Mouse (Mus musculus): ENCODE measurements at regions not wholly inside any gene's neighbourhood (a gene's known extent, or its start where the extent isn't known, plus 50 kb on each side); places are given as distances from the start of the nearest gene placed in this dataset.

DNA sequence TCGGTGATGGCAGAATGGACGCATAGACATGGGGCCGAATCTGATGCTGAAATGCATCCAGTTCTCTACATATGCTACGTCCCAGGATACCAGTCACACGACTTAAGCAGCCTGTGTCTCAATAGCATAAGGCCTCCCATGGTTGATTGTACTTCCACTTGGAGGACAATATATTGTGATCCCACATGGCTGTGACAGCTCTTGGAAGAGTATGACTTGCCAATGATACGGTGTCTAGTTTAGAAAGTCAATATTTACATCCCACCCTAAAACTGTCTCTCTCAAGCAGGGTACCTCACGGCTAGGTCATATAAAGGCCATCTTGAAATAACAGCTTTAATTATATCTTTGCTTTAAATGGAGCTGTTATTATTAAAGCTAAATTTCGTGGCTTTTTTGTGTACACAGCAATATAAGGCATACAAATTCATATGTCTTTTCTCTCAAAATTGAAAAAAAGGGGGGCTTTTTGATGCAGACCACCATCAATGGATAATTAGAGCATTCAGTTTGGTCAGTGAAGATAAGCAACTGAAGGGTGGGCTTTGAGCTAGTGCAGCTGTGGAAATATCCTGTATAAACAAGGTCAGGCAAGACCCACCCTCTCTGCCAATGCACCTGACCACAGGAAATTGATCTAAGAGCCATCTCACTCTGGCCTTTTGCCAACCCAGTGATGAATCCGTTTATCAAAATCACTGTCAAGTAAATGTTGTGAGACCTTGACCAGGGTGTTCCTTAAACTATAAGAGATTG, 551.9 kb upstream of the Map3k7 start:
- Histone ChIP-seq H3K9me3 (replicated peaks; ENCODE audit: insufficient read depth, low read length) (no peaks in the 10 kb centered on the region), H3K79me2 (ENCODE audit: control insufficient read depth, insufficient read depth, low read length, poor library complexity) (no peaks in the 10 kb centered on the region), H3K27ac (ENCODE audit: control insufficient read depth, low read depth, low read length) (no peak overlapping the region), H3K4me1 (ENCODE audit: control insufficient read depth in 1 of 2, insufficient read depth in 2 of 2, low read length in 2 of 2) (no peaks in the 10 kb centered on the region), H3K27me3 (ENCODE audit: control insufficient read depth in 1 of 2, insufficient read depth in 2 of 2, low read length in 2 of 2) (no peaks in the 10 kb centered on the region), H3K9ac (ENCODE audit: control insufficient read depth, low read depth, low read length, poor library complexity, severe bottlenecking) (no peak overlapping the region), H3K36me3 (ENCODE audit: control insufficient read depth in 1 of 2, insufficient read depth in 2 of 2, low read length in 2 of 2) (no peaks in the 10 kb centered on the region), H3K4me3 (ENCODE audit: control insufficient read depth in 1 of 2, insufficient read depth in 1 of 2, low read depth in 2 of 2, low read length in 2 of 2) (no peak overlapping the region)
- TF ChIP-seq USF1 (IDR thresholded peaks at IDR 0.05; ENCODE audit: low read depth, low read length) = no peak
- no peak for TF ChIP-seq CHD2 (IDR thresholded peaks at IDR 0.05; ENCODE audit: low read length)
- no peak for TF ChIP-seq MAX (IDR thresholded peaks at IDR 0.05; ENCODE audit: low read length)
- no peak for TF ChIP-seq POLR2AphosphoS5 (IDR thresholded peaks at IDR 0.05; ENCODE audit: borderline replicate concordance, low read depth, low read length)
- no peak for TF ChIP-seq RAD21 (IDR thresholded peaks at IDR 0.05; ENCODE audit: low read depth, low read length)
- no peak for DNase-seq (ENCODE audit: low read depth, low spot score)

DNA sequence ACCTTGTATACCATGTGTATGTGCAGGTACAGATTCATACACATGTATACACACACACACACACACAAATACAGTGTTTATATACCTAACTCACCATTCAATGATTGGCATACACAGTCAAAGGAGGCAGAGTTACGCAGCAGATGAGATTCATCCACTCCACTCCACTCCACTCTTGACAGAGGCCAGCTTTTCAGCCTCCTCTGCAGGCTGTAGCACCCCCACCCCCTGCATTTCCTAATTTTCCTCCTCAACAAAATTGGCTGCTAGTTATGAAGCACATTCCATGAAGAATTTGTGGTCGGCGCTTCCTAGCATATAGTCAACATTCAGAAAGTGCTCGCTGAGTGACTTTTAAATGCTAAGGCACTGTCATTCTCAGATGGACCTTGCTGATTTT, 546.7 kb upstream of the Map3k7 start:
- Histone ChIP-seq H3K4me1 (ENCODE audit: control insufficient read depth in 1 of 2, insufficient read depth in 2 of 2, low read length in 2 of 2) (no peaks in the 10 kb centered on the region), H3K79me2 (ENCODE audit: control insufficient read depth, insufficient read depth, low read length, poor library complexity) (no peaks in the 10 kb centered on the region), H3K27me3 (ENCODE audit: control insufficient read depth in 1 of 2, insufficient read depth in 2 of 2, low read length in 2 of 2) (no peaks in the 10 kb centered on the region), H3K36me3 (ENCODE audit: control insufficient read depth in 1 of 2, insufficient read depth in 2 of 2, low read length in 2 of 2) (no peaks in the 10 kb centered on the region), H3K9me3 (replicated peaks; ENCODE audit: insufficient read depth, low read length) (no peaks in the 10 kb centered on the region), H3K9ac (ENCODE audit: control insufficient read depth, low read depth, low read length, poor library complexity, severe bottlenecking) (no peak overlapping the region), H3K27ac (ENCODE audit: control insufficient read depth, low read depth, low read length) (no peak overlapping the region), H3K4me3 (ENCODE audit: control insufficient read depth in 1 of 2, insufficient read depth in 1 of 2, low read depth in 2 of 2, low read length in 2 of 2) (no peak overlapping the region)
- no peak for DNase-seq (ENCODE audit: low read depth, low spot score)
- TF ChIP-seq GATA1 (IDR thresholded peaks at IDR 0.05; ENCODE audit: low read depth, low read length) (no peak), BHLHE40 (IDR thresholded peaks at IDR 0.05; ENCODE audit: borderline replicate concordance, low read depth, low read length) (no peak), NRF1 (IDR thresholded peaks at IDR 0.05; ENCODE audit: insufficient read depth, low read depth, low read length, poor library complexity, severe bottlenecking) (no peak), CTCF (IDR thresholded peaks at IDR 0.05 in 2 of 3, conservative IDR thresholded peaks at IDR 0.05 in 1 of 3; ENCODE audit: control insufficient read depth in 1 of 3, insufficient read depth in 1 of 3, low read depth in 2 of 3, low read length in 3 of 3, poor library complexity in 1 of 3, severe bottlenecking in 1 of 3) (no peak), MAFK (IDR thresholded peaks at IDR 0.05; ENCODE audit: borderline replicate concordance, low read depth, low read length) (no peak), SMC3 (IDR thresholded peaks at IDR 0.05; ENCODE audit: low read depth, low read length) (no peak), HCFC1 (IDR thresholded peaks at IDR 0.05; ENCODE audit: low read depth, low read length) (no peak), USF1 (IDR thresholded peaks at IDR 0.05; ENCODE audit: low read depth, low read length) (no peak), UBTF (IDR thresholded peaks at IDR 0.05; ENCODE audit: borderline replicate concordance, insufficient read depth, low read depth, low read length) (no peak), CHD1 (IDR thresholded peaks at IDR 0.05; ENCODE audit: low read depth, low read length) (no peak), MAZ (IDR thresholded peaks at IDR 0.05; ENCODE audit: low read depth, low read length) (no peak), ELF1 (IDR thresholded peaks at IDR 0.05; ENCODE audit: low read depth, low read length) (no peak)

All from MEL (cell line).